Mouse (Mus musculus) heart, embryonic 14.5 days (tissue): ENCODE results near the gene Dnajb4. TPM values are rescaled to one million over a fixed set of nuclear protein-coding genes. Genes with fewer than 3 reads are reported as not detected.
"Not testable (repeated sequence)": the region's sequence is repeated elsewhere in the genome, so short reads cannot be mapped to it uniquely, and the experiment has no call there.

ENCODE experiments used
- ATAC-seq: fragments of 200-750 bp; cut with Nextera tagmentation; 2 replicates; pipeline ENCODE4 v1.8.0; 2017; ENCODE audit warnings: low read depth, moderate TSS enrichment; ENCODE audit not compliant: insufficient number of reproducible peaks, insufficient read depth, low FRiP score
- H3K27ac ChIP-seq, 2 experiments: fragments of 200-500 bp in 1 of 2; fragments of 300-500 bp in 1 of 2; sonication (generic) in 1 of 2; replicated peaks in 1 of 2; 2 replicates each; pipeline ENCODE4 v1.5.1; 2012 to 2014; ENCODE audit warnings: low read depth in 2 of 2, low read length in 2 of 2, control low read depth in 1 of 2, mild to moderate bottlenecking in 1 of 2, mixed read lengths in 1 of 2; ENCODE audit not compliant: control insufficient read depth in 1 of 2, insufficient read depth in 1 of 2
- H3K27me3 ChIP-seq: fragments of 300-500 bp; sonication (generic); 2 replicates; pipeline ENCODE4 v1.6.1; 2014; ENCODE audit warnings: mild to moderate bottlenecking, low read length, control low read depth; ENCODE audit not compliant: control insufficient read depth, insufficient read depth
- H3K36me3 ChIP-seq: fragments of 300-500 bp; sonication (generic); 2 replicates; pipeline ENCODE4 v1.6.1; 2014; ENCODE audit warnings: mild to moderate bottlenecking, control low read depth, low read length, mixed read lengths; ENCODE audit not compliant: control insufficient read depth, insufficient read depth
- H3K4me1 ChIP-seq, 2 experiments: fragments of 200-500 bp in 1 of 2; fragments of 300-500 bp in 1 of 2; sonication (generic) in 1 of 2; 2 replicates each; pipeline ENCODE4 v1.6.1; 2012 to 2014; ENCODE audit warnings: low read length in 2 of 2, control low read depth in 1 of 2, mixed read lengths in 1 of 2; ENCODE audit not compliant: control insufficient read depth in 2 of 2, insufficient read depth in 2 of 2
- H3K4me2 ChIP-seq: fragments of 300-500 bp; sonication (generic); 2 replicates; pipeline ENCODE4 v1.6.1; 2014; ENCODE audit warnings: mild to moderate bottlenecking, low read length
- H3K4me3 ChIP-seq, 2 experiments: fragments of 200-500 bp in 1 of 2; fragments of 300-500 bp in 1 of 2; sonication (generic) in 1 of 2; 2 replicates each; pipeline ENCODE4 v1.5.1; 2012 to 2014; ENCODE audit warnings: low read length in 2 of 2, mild to moderate bottlenecking in 2 of 2, control low read depth in 1 of 2, low read depth in 1 of 2, moderate library complexity in 1 of 2; ENCODE audit not compliant: control insufficient read depth in 1 of 2, insufficient read depth in 1 of 2
- H3K9ac ChIP-seq: fragments of 300-500 bp; sonication (generic); 2 replicates; pipeline ENCODE4 v1.6.1; 2014; ENCODE audit warnings: mild to moderate bottlenecking, low read length
- H3K9me3 ChIP-seq: fragments of 300-500 bp; sonication (generic); 2 replicates; pipeline ENCODE4 v1.6.1; 2016; ENCODE audit warnings: low read length, control low read depth; ENCODE audit not compliant: control insufficient read depth
- WGBS: fragments of 180-500 bp; shearing (Covaris S2); extraction: QIAGEN DNeasy Blood & Tissue Kit; methylation state at CpG from one replicate; pipeline ENCODE4 v1.1.7; 2014; 5-methylcytosine and 5-hydroxymethylcytosine counted together
- polyA plus RNA-seq: library from polyadenylated mRNA; unstranded; fragments of >200 nt; fragmentation: Nextera tagmentation; extraction: Ambion mirVana; gene quantifications from 2 replicates; pipeline ENCODE4 v1.2.1, GENCODE M21; 2014

Gene Dnajb4
- polyA plus RNA-seq, 1 experiment from 2014 or later = 46.2 TPM

DNA sequence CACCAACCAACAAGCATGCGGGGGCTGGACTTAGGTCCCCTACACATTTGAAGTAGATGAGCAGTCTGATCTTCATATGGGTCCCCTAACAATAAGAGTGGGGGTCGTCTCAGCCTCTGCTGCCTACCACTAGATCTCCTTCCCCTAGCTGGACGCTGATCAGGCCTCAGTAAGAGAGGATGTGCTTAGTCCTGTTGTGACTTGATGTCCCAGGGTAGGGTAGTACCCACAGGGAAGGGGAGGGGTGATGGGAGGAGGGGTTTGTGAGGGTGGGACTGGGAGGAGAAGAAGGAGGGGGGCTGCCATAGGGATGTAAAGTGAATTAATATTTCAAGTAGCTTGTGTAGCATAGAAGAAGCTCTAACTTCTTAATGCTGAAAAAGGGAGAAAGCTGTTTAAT lies 11.0 kb downstream of the Dnajb4 start:
- H3K27me3 ChIP-seq = no peaks in the 10 kb centered on the region
- ATAC-seq = no peak
- H3K36me3 ChIP-seq = no peaks in the 10 kb centered on the region
- no peak overlapping the region for H3K4me3 ChIP-seq
- 57% methylated on average over 3 of the region's 3 CpGs for WGBS
- no peak overlapping the region for H3K27ac ChIP-seq
- H3K4me2 ChIP-seq = no peak overlapping the region
- H3K9me3 ChIP-seq = no peaks in the 10 kb centered on the region
- H3K4me1 ChIP-seq = 0 out of 4 replicates have a peak, but pooled peaks cover 0 to 3% of the 10 kb centered on the region in 2 experiments
- no peak overlapping the region for H3K9ac ChIP-seq

DNA sequence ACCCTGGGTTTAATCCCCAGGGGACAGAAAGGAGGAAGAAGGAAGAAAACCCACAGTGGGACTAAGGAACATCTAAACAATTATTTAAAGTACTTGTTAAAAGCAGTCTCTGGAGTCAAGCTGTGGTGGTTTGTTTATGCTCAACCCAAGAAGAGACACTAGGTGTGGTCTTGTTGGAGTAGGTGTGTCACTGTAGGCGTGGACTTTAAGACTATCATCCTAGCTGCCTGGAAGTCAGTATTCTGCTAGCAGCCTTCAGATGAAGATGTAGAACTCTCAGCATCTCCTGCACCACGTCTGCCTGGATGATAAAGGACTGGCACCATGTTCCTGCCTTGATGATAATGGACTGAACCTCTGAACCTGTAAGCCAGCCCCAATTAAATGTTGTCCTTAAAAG lies 12.9 kb downstream of the Dnajb4 start:
- not testable (repeated sequence) for H3K4me2 ChIP-seq, H3K27ac ChIP-seq, H3K4me3 ChIP-seq, ATAC-seq, H3K4me1 ChIP-seq, H3K36me3 ChIP-seq, H3K9ac ChIP-seq, H3K9me3 ChIP-seq, H3K27me3 ChIP-seq
- WGBS = 20% methylated on average over 2 of the region's 2 CpGs

DNA sequence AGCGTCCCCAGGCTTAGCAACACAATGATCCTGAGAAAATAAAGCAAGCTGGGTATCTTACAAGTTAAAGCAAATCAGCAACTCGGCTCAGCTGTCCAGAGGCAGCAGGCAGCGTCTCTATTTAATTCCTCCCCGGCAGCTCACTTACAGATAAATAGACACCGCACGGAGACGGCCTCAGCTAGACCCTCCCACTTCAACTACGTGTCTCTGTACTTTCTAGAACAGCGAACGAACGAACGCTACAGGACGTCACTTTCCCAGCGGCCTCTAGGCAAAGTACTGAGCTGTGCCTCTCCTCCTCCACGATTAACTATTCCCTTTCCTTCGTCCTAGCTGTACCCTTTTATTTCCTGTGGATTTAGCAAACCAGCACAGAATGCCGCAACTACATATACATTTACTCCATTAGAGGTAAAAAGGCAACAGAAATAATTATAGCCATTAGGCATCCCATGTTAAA lies 16.4 kb downstream of the Dnajb4 start:
- peak; percentile 95 for ATAC-seq
- Histone ChIP-seq H3K9ac (peak overlapping the region; percentile 79), H3K4me2 (peak overlapping the region; percentile 86), H3K4me1 (peaks cover 2 to 19% of the 10 kb centered on the region in 2 experiments), H3K27me3 (no peaks in the 10 kb centered on the region), H3K9me3 (no peaks in the 10 kb centered on the region), H3K27ac (peak overlapping the region; percentile 85 to 97), H3K36me3 (no peaks in the 10 kb centered on the region), H3K4me3 (peak overlapping the region; percentile 60 to 61)
- 1% methylated on average over 17 of the region's 17 CpGs for WGBS

DNA sequence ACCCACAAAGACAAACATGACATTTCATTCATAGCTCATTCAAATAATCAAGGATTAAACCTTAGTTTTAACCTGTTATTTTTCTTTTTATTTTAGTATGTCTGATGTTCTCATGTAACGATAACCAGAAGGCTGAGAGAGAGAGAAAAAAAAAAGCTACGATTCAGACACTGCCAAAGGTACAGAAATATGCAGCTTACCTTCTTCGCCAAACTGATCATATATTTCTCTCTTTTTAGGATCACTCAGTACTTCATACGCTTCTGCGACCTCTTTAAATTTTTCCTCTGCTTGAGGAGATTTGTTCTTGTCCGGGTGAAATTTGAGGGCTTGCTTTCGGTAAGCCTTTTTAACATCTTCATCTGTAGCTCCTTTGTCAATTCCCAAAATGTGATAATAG lies 16.9 kb downstream of the Dnajb4 start:
- 1% methylated on average over 7 of the region's 7 CpGs for WGBS
- ATAC-seq = no peak

DNA sequence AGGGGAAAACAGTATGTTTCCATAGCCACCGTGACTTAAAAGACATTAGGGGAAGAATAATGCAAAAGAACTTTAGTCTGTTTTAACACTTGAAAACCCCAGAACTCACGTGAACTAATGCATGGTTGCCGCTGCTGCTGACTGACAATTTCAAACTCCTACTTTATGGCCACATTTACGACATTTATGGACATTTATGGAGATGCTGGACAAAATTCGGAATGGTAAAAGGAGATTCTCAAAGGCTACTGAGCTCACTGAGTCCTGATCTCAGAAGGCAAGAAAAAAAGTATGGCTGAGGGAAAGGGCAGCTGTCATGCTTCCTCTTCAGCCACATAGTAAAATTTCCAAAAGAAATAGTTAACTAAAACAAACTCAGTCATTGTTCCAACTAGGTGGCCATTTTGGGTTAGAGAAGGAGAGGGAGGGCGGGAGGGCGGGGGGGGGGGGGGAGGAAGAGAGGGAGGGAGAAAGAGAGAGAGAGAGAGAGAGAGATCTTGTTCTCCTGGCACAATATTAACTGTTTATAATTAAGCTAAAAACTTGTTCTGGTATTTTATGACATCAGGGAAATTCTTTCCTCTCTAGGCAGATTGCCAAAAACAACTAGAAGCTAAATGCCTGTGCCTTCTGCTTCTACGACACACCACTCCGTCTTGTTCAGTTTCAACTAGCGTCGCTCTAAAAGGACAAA lies 17.7 kb downstream of the Dnajb4 start:
- Histone ChIP-seq H3K4me2 (peak overlapping the region; percentile 86), H3K9ac (peak overlapping the region; percentile 87), H3K36me3 (no peaks in the 10 kb centered on the region), H3K9me3 (no peaks in the 10 kb centered on the region), H3K4me3 (peak overlapping the region; percentile 58 to 61), H3K4me1 (peaks cover 3 to 32% of the 10 kb centered on the region in 2 experiments), H3K27me3 (no peaks in the 10 kb centered on the region), H3K27ac (peak overlapping the region; percentile 88 to 94)
- ATAC-seq = no peak
- 15% methylated on average over 9 of the region's 11 CpGs for WGBS

More for the DNA sequence above, 16.9 kb downstream of the Dnajb4 start:
- H3K9ac ChIP-seq = peak overlapping the region; percentile 79
- no peaks in the 10 kb centered on the region for H3K9me3 ChIP-seq
- H3K4me1 ChIP-seq = peaks cover 2 to 24% of the 10 kb centered on the region in 2 experiments
- H3K27me3 ChIP-seq = no peaks in the 10 kb centered on the region
- peak overlapping the region; percentile 86 for H3K4me2 ChIP-seq
- H3K36me3 ChIP-seq = no peaks in the 10 kb centered on the region
- peak overlapping the region; percentile 60 to 61 for H3K4me3 ChIP-seq
- H3K27ac ChIP-seq = peak overlapping the region; percentile 85 to 97

DNA sequence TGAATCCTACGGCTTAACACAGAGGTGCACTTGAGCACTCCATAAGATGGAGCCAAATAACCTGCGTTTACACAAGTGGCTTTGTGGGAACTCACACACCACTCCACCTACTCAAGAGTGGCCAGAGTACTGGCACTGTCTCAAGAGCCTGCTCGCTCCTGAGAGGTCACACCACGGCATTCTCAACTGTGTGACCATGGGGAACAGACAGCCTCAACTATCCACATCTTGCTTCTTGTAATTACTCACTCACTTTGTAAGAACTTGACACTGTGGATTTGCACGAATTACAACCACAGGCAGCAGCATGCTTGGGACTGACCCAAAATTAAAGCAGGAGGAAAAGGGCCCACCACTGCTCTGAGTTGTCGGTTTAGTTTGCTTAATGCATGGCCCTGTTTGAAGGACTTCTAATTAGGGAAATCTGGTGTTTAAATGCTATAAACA lies 18.3 kb downstream of the Dnajb4 start:
- peak overlapping the region; percentile 86 for H3K4me2 ChIP-seq
- H3K36me3 ChIP-seq = no peaks in the 10 kb centered on the region
- H3K9ac ChIP-seq = peak overlapping the region; percentile 87
- WGBS = 2% methylated on average over 6 of the region's 6 CpGs
- H3K4me3 ChIP-seq = peak overlapping the region; percentile 58 to 61
- peak; percentile 52; the same call in 1 of the 2 replicates for ATAC-seq
- H3K4me1 ChIP-seq = peaks cover 5 to 36% of the 10 kb centered on the region in 2 experiments
- no peaks in the 10 kb centered on the region for H3K27me3 ChIP-seq
- H3K9me3 ChIP-seq = no peaks in the 10 kb centered on the region
- peak overlapping the region; percentile 88 to 94 for H3K27ac ChIP-seq

DNA sequence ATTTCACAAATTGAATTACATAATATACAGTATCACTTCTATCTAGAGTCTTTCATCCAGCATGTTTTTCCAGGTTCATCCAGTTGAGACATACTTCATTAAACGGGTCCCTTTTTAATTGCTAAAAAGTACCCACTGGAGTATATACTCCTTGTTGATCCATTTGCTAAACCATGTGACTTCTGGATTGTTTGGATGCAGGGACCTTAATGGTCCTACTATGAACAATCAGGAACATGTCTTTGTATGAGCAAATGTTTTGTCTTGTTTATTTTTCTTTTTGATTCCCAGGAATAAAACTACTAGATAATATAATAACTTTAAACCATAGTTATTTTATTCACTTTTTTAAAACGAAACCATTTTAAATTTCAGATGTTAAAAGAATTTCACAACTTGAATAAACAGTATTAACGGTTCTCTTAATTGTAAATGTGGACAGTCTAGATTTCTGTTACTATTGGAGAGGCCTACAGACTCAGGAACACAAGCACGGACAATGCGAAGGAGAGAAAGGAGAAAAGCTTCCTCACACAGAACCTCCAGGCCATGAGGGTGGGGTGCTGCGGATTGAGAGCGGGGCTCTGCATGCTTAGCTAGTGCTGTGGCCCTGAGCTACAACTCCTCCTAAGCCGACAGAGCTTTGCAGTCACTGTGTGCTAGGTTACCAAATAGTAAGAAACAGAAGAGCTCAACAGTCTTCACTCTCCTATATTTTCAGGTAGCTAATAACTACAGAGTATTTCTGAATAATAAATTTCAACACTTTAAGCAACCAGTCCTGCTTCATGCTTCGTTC lies 19.2 kb downstream of the Dnajb4 start:
- Histone ChIP-seq H3K4me2 (peak overlapping the region; percentile 86), H3K27me3 (no peaks in the 10 kb centered on the region), H3K27ac (peak overlapping the region; percentile 64 to 83), H3K4me3 (peak overlapping the region; percentile 53 to 61), H3K4me1 (peaks cover 7 to 45% of the 10 kb centered on the region in 2 experiments), H3K9ac (peak overlapping the region; percentile 87), H3K36me3 (peaks cover 7% of the 10 kb centered on the region), H3K9me3 (no peaks in the 10 kb centered on the region)
- WGBS = 56% methylated on average over 9 of the region's 9 CpGs
- no peak for ATAC-seq
